Mouse (Mus musculus): ENCODE results near the gene Gm6793.

Gm6793 gene

DNA sequence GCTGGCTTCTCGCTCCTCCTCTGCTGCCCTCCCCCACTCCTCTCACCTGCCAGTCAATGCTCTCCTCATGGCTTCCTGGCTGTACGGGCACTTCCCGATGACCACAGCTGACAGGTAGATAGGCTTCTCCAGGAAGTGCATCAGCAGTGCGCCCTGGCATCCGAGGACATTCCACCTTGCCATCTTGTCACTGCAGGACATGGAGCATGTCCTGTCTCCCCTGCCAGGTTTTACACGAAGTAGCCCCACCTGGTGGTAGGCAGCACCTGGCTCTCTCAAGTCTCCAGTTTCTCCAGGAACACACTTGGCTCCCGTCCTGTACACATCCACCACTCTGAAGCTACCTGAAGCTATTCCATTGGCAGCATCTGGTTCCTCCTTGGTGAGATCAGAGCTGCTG, 32.7 kb downstream of the Gm6793 start:
- DNase-seq = peak; percentile 19 to 40

- DNase-seq = peak; percentile 35 to 49
Observed at GRCm38 (mm10) chr8:111978147-111978546, 36.7 kb downstream of the Gm6793 start.

DNA sequence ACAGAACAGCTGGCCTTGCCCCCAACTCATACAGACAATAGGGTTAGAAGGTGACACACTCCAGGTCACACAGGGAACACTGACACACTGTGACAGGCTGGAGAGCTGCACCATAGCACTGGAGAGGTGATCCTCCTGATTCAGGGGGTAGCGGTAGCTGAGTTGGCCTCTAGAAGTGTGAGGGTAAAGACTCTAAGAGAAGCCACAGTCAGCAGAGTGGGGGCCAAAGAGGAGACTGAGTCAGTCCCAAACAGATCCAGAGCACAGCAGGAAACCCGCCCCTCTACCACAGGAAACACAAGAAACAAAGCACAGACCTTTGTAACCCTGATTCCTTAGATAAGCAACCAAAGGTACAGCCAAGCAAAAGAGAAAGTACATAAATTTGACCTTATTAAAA, 38.5 kb downstream of the Gm6793 start:
- DNase-seq = no peak

DNA sequence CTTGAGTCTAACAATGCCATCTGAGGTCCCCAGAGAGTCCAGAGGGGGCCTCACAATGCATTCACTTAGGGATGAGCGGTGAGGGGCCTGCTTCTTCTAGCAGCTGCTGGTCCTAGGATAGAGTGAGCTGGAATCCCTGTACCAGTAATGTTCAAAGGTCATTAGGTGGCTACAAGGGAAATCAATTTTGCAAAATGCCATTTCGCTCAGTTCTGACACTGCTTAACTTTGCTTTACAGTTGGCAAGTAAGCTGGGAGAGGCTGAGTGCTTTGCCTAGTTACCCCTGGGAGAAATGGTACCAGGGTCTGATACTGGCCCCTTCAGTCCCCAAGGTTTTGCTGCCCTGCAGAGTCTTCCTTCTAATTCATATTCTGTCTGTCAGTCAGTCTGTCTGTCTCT, 39.1 kb downstream of the Gm6793 start:
- DNase-seq = no peak

- no peak for DNase-seq
Observed at GRCm38 (mm10) chr8:111974138-111974537, 40.7 kb downstream of the Gm6793 start.

GRCm38 (mm10) chr8:111968991-111969390, 45.8 kb downstream of the Gm6793 start:
- no peak for DNase-seq

DNA sequence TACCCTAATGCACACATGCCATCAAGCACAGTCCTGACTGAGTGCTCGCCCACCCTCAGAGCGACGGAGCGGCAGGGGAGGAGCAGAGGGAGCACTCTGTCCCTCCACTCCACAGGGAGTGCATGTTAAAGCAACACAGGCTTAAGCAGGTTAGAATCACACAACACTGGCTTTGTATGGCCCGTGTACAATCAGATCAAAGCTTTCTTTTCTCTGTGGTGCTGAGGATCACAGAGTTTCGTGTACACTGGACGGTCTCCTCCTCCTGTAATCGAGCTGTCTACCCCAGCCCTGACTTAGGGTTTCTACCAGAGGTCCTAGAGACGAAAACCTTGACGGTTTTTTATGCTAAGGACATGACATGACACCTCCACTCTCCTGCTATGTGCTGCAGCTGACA, 46.3 kb downstream of the Gm6793 start:
- no peak for DNase-seq

DNA sequence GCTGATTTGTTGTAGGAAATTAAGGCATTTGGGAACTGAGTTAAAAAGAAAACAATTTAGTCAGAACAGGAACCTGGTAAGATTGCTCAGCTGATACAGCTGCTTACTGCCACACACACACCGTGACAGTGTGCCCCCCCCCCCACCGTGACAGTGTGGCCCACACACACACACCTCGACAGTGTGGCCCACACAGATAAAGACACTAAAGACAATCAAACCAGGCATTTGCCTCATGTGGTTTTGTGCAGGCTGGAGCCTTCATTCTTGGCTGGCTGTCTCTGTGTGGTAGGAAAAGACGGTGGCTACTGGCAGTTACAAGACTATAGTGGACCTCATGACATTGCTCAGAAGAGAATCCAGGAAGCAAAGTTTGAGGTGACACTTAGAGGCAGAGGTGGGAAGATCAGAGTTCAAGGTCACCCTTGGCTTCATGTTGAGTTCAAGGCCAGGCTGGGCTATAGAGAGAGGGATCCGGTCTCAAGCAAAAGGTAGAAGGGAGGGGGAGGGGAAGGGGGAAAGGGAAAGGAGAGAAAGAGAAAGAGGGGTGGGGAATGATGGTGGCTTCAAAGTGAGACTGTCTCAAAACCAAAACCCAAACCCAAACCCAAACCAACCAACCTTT, 47.5 kb downstream of the Gm6793 start:
- no peak for DNase-seq

GRCm38 (mm10) chr8:111964849-111965561, 49.8 kb downstream of the Gm6793 start:
- DNase-seq = no peak

- no peak for DNase-seq
Observed at GRCm38 (mm10) chr8:111964351-111964750, 50.5 kb downstream of the Gm6793 start.

DNA sequence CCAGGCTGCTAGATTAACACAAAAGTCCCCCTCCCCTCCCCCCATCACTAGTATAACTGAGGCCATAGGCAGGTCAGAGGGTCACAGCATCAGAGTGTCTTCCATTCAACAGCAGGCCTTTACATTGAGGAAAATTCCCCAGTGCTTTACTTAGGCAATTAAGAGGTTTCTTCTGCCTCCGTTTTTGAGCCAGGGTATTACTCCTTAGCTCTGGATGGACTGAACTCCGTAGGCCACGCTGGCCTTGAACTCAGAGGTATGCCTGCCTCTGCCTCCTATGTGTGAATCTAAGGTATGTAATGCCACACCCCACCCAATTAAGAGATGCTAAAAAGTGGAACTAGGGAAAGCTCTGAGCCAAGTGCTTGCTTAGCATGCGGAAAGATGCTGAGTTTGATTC, 51.3 kb downstream of the Gm6793 start:
- DNase-seq = no peak

Measured in kidney, postnatal 4 days (tissue).